Mouse (Mus musculus) subcutaneous adipose tissue, adult 2 months (tissue): ENCODE results near the gene Il5. TPM values are rescaled to one million over a fixed set of nuclear protein-coding genes. Genes with fewer than 3 reads are reported as not detected.

Experiments used
- polyA plus RNA-seq: library from polyadenylated mRNA; depleted of rRNA; stranded (reverse); fragments of >200 nt; gene quantifications from 2 replicates; pipeline ENCODE4 v1.2.3, GENCODE M21; 2012; ENCODE audit warnings: low replicate concordance; rRNA removed

Gene Il5
- 0.11 TPM in 1 of 2 replicates, not detected in the other for polyA plus RNA-seq

GRCm38 (mm10) chr11:53720715-53721114 is at the start of gene Il5:
Gene Il5, plus strand, starts transcription at chr11:53720794.

GRCm38 (mm10) chr11:53706934-53707717 is 13.5 kb upstream of the Il5 start, which contains the start of gene Rad50:
Gene Rad50, minus strand, starts transcription at chr11:53707319.

DNA sequence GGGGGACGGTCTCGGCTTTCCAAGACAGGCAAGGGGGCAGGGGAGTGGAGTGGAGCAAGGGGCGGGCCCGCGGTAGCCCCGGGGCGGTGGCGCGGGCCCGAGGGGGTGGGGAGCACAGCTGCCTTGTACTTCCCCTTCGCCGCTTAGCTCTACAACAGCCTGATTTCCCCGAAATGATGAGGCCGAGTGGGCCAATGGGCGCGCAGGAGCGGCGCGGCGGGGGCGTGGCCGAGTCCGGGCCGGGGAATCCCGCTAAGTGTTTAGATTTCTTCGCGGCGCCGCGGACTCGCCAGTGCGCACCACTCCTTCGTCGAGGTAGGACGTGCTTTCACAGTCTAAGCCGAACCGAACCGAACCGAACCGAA is 49.1 kb downstream of the Il5 start, which contains the start of gene Irf1:
Gene Irf1 (plus strand): TSS at position 255 of the 365 bp plus-strand sequence.

DNA sequence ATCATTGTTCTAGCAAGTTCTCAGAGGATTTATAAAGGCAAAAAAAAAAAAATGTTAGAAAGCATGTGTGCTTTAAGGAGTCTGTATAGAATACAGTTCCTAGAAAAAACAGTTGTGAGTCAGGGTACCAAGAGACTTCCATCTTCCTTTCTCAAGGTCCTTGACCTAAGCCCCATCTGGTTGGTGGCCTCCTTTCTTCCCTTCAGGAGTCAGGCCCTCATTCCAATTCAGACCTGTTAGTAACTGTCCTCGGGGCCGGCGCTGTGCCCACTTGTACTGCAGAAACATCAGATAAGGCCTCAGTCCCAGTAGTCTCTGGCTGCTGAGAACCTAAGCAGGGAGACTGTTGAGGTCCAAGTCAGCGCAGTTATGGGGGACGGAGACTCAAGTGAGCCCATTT is 52.5 kb downstream of the Il5 start, which contains the start of gene Gm17334:
Gene Gm17334 (minus strand): TSS at position 101 of the 400 bp plus-strand sequence.

Other genes starting within 250 kb of the Il5 start
- not detected in 2 replicates for gene Gm9945, start 240.6 kb upstream of the Il5 start, polyA plus RNA-seq
- gene Sowaha, start 240.5 kb upstream of the Il5 start, polyA plus RNA-seq, result 0.03 and 0.07 TPM in 2 replicates
- gene Sept8, start 201.5 kb upstream of the Il5 start, polyA plus RNA-seq, result 43.8 and 66.7 TPM in 2 replicates
- 7.4 and 13.9 TPM in 2 replicates for gene Kif3a, start 153.4 kb upstream of the Il5 start, polyA plus RNA-seq
- gene Il4, start 102.1 kb upstream of the Il5 start, polyA plus RNA-seq, result 0.33 and 0.75 TPM in 2 replicates
- 0.69 TPM in 1 of 2 replicates, not detected in the other for gene Il13, start 86.1 kb upstream of the Il5 start, polyA plus RNA-seq
- gene Rad50, start 13.5 kb upstream of the Il5 start, polyA plus RNA-seq, result 8.4 and 11.4 TPM in 2 replicates
- gene Irf1, start 49.2 kb downstream of the Il5 start, polyA plus RNA-seq, result 68.7 and 81.7 TPM in 2 replicates
- 1.8 and 2.2 TPM in 2 replicates for gene Gm17334, start 52.4 kb downstream of the Il5 start, polyA plus RNA-seq
- gene Gm12216, start 138.5 kb downstream of the Il5 start, polyA plus RNA-seq, result 10.8 and 17.1 TPM in 2 replicates
- gene Slc22a5, start 170.9 kb downstream of the Il5 start, polyA plus RNA-seq, result 26.6 and 26.9 TPM in 2 replicates